Mouse (Mus musculus) lung, embryonic 15.5 days (tissue): Measurements from ENCODE around the gene Bicc1. TPM values are rescaled to one million over a fixed set of nuclear protein-coding genes. Genes with fewer than 3 reads are reported as not detected.

Experiments
- ATAC-seq: fragments of 200-750 bp; cut with Nextera tagmentation; 2 replicates; pipeline ENCODE4 v1.8.0; 2017; ENCODE audit warnings: moderate number of reproducible peaks, borderline replicate concordance; ENCODE audit not compliant: low FRiP score, low TSS enrichment; ENCODE audit errors: extremely low read depth
- H3K27ac ChIP-seq: fragments of 300-500 bp; sonication (generic); 2 replicates; pipeline ENCODE4 v1.5.1; 2015; ENCODE audit warnings: moderate library complexity, mild to moderate bottlenecking, inconsistent platforms
- H3K27me3 ChIP-seq: fragments of 300-500 bp; sonication (generic); 2 replicates; pipeline ENCODE4 v1.6.1; 2015; ENCODE audit warnings: inconsistent platforms
- H3K36me3 ChIP-seq: fragments of 300-500 bp; sonication (generic); 2 replicates; pipeline ENCODE4 v1.6.1; 2015; ENCODE audit warnings: inconsistent platforms
- H3K4me1 ChIP-seq: fragments of 300-500 bp; sonication (generic); 2 replicates; pipeline ENCODE4 v1.6.1; 2015; ENCODE audit warnings: inconsistent platforms
- H3K4me2 ChIP-seq: fragments of 300-500 bp; sonication (generic); 2 replicates; pipeline ENCODE4 v1.6.1; 2015; ENCODE audit warnings: inconsistent platforms, mild to moderate bottlenecking, moderate library complexity
- H3K4me3 ChIP-seq: fragments of 300-500 bp; sonication (generic); 2 replicates; pipeline ENCODE4 v1.5.1; 2015; ENCODE audit warnings: mild to moderate bottlenecking, inconsistent platforms
- H3K9ac ChIP-seq: fragments of 300-500 bp; sonication (generic); 2 replicates; pipeline ENCODE4 v1.6.1; 2015; ENCODE audit warnings: inconsistent platforms
- H3K9me3 ChIP-seq: fragments of 300-500 bp; sonication (generic); 2 replicates; pipeline ENCODE4 v1.6.1; 2016; ENCODE audit warnings: inconsistent platforms
- WGBS: fragments of 180-500 bp; shearing (Covaris S2); methylation state at CpG from one replicate; pipeline ENCODE4 v1.1.7; 2015; 5-methylcytosine and 5-hydroxymethylcytosine counted together
- polyA plus RNA-seq: library from polyadenylated mRNA; unstranded; fragments of >200 nt; fragmentation: Nextera tagmentation; extraction: Ambion mirVana; gene quantifications from 2 replicates; pipeline ENCODE4 v1.2.1, GENCODE M21; 2015

Bicc1 gene
- polyA plus RNA-seq, 1 experiment from 2014 or later = 20.7 TPM

DNA sequence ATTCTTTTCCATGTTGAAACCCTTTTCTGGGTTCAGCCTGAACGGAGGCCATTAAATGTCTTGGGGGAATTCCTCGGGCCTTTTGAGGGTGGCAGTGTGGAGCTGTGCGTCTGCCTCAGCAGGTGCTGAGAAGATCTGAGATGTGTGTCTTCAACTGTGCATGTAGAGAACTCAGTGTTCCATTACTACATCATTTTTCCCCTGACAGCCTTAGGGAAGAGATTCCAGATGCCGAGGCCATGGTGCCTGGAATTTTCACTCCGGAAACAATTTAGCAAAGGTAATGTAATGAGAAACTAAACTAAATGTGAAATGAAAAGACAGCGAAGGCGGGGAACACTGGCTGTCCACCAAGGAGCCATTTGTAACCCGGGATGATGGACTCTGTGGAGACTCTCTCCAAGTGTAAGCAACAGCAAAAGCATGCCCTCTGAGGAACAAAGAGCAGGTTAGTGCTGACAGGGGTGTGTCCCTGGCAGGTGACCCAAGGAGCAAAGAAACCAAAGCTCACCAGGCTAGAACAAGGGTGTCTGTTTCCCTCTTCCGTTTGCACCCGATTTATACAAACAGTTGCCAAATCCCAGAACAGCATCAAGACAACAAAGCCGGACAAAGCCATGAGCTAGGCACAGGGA, 176.3 kb downstream of the Bicc1 start:
- H3K4me1 ChIP-seq = no peaks in the 10 kb centered on the region
- H3K9ac ChIP-seq = no peak overlapping the region
- no peak for ATAC-seq
- H3K36me3 ChIP-seq = no peaks in the 10 kb centered on the region
- H3K9me3 ChIP-seq = no peaks in the 10 kb centered on the region
- H3K27ac ChIP-seq = no peak overlapping the region
- no peaks in the 10 kb centered on the region for H3K27me3 ChIP-seq
- H3K4me3 ChIP-seq = no peak overlapping the region
- WGBS = 71% methylated on average over 11 of the region's 11 CpGs
- H3K4me2 ChIP-seq = no peak overlapping the region

DNA sequence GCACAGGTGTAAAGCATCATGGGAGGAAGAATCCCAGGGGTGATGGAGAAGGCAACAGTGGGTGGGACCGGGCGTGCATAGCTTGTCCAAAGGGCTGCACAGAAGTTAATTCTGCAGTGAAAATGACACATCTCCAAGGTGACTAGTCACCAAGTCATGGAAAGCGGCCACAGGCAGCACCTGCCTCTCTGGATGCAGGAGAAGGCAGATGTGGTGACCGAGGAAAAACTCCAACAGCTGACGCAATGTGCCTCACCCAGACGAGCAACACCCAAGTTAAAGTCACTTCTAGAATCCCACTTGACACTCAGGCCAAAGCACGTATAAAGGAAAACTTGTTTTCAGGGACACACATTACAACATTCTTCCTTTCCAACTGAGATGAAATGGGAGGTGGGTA, 177.3 kb downstream of the Bicc1 start:
- no peak overlapping the region for H3K4me2 ChIP-seq
- no peak for ATAC-seq
- no peaks in the 10 kb centered on the region for H3K36me3 ChIP-seq
- no peak overlapping the region for H3K4me3 ChIP-seq
- no peak overlapping the region for H3K9ac ChIP-seq
- no peaks in the 10 kb centered on the region for H3K9me3 ChIP-seq
- no peak overlapping the region for H3K27ac ChIP-seq
- H3K27me3 ChIP-seq = no peaks in the 10 kb centered on the region
- H3K4me1 ChIP-seq = peaks cover 5% of the 10 kb centered on the region; the same call in 1 of the 2 replicates
- 85% methylated on average over 7 of the region's 7 CpGs for WGBS

DNA sequence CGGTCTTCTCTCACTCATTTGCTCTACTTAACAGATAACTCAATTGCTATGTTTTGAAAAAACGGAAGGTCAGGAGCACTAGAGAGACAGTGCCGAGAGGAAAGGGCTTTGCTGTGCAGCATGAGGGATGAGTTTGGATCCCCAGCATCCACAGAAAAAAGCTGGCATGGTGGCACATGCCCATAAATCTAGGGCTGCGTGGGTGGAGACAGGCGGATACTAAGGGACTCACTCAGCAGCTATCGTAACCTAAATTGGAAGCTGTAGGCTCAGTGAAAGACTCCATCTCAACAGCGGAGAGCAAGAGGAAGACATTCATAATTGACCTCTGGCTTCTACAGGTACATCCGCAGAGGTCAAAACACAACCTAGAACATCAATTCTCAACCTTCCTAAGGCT, 179.8 kb downstream of the Bicc1 start:
- no peak overlapping the region for H3K4me2 ChIP-seq
- peaks cover 14% of the 10 kb centered on the region; the same call in 1 of the 2 replicates for H3K4me1 ChIP-seq

DNA sequence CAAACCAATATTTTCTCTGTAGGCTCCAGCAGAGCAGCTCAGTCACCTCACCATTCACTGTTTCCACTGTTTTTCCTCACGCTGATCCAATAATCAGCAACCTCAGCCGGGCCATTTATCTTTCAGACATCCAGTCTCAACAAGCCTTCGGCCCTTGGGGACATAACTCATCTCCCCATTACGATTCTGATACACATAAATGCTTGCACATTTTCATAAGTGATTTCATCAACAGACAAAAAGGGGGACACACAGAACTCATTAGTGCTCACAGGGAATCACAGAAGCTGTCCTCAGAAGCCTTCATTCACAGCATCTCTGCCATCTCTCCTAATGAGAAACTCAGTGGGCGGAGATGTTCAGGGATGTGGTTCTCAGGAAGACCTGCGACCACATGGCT, 182.4 kb downstream of the Bicc1 start:
- WGBS = 51% methylated on average over 6 of the region's 6 CpGs
- no peaks in the 10 kb centered on the region for H3K27me3 ChIP-seq

More for the DNA sequence above, 179.8 kb downstream of the Bicc1 start:
- H3K27ac ChIP-seq = no peak overlapping the region
- H3K27me3 ChIP-seq = no peaks in the 10 kb centered on the region
- no peak overlapping the region for H3K4me3 ChIP-seq
- H3K9ac ChIP-seq = no peak overlapping the region
- 95% methylated on average over 8 of the region's 8 CpGs for WGBS
- H3K36me3 ChIP-seq = no peaks in the 10 kb centered on the region
- H3K9me3 ChIP-seq = no peaks in the 10 kb centered on the region
- no peak for ATAC-seq

DNA sequence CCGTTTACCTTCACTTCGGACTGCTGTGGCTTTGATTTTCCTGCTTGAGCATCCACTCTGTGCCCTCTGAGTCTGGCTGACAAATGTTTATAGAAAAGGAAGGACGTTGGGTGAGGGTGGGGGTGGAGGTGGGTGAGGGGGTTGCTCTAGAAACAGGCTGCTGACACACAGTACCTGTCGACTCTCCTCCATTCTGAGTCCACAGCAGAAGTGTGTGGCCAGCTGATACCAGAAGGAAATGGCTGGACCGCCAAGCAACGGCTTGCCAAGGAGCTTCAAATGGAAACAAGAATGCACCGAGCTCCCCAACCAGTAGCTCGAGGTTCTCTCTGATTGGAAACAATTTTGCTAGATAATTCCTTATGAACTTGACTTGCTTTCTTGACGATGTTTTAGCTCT, 182.9 kb downstream of the Bicc1 start:
- H3K27ac ChIP-seq = no peak overlapping the region
- H3K27me3 ChIP-seq = no peaks in the 10 kb centered on the region
- no peak overlapping the region for H3K4me2 ChIP-seq
- H3K9me3 ChIP-seq = no peaks in the 10 kb centered on the region
- no peak overlapping the region for H3K9ac ChIP-seq
- H3K4me3 ChIP-seq = no peak overlapping the region
- no peaks in the 10 kb centered on the region for H3K36me3 ChIP-seq
- H3K4me1 ChIP-seq = peaks cover 14% of the 10 kb centered on the region; the same call in 1 of the 2 replicates
- no peak for ATAC-seq
- WGBS = 21% methylated on average over 9 of the region's 9 CpGs

More for the DNA sequence above, 182.4 kb downstream of the Bicc1 start:
- H3K9ac ChIP-seq = no peak overlapping the region
- H3K4me1 ChIP-seq = peaks cover 14% of the 10 kb centered on the region; the same call in 1 of the 2 replicates
- H3K36me3 ChIP-seq = no peaks in the 10 kb centered on the region
- H3K9me3 ChIP-seq = no peaks in the 10 kb centered on the region
- no peak overlapping the region for H3K4me3 ChIP-seq
- no peak overlapping the region for H3K27ac ChIP-seq
- no peak for ATAC-seq
- no peak overlapping the region for H3K4me2 ChIP-seq

DNA sequence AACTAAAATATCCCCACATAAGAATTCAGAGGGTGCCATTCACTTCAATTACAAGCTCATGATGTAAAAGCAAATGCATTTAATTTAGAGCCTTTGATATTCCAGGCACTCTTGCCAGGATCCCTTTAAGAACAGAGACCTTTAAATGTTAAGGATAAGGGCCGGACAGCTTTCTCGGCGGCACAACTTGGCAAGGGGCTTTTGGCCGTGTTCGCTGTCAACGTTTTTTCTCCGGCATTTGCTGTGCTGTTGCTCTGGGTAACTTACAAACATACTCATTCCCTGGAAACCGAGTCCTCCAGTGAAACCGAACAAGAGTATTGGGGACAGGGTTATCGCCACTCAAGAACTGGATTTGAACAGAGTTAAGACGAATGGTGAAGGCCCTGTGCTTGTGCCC, 188.3 kb downstream of the Bicc1 start:
- H3K4me2 ChIP-seq = no peak overlapping the region
- H3K9me3 ChIP-seq = no peaks in the 10 kb centered on the region
- no peak for ATAC-seq
- no peak overlapping the region for H3K27ac ChIP-seq
- H3K36me3 ChIP-seq = no peaks in the 10 kb centered on the region
- no peaks in the 10 kb centered on the region for H3K27me3 ChIP-seq
- WGBS = 85% methylated on average over 11 of the region's 11 CpGs
- no peak overlapping the region for H3K4me3 ChIP-seq
- peaks cover 5% of the 10 kb centered on the region; the same call in 1 of the 2 replicates for H3K4me1 ChIP-seq
- H3K9ac ChIP-seq = no peak overlapping the region

DNA sequence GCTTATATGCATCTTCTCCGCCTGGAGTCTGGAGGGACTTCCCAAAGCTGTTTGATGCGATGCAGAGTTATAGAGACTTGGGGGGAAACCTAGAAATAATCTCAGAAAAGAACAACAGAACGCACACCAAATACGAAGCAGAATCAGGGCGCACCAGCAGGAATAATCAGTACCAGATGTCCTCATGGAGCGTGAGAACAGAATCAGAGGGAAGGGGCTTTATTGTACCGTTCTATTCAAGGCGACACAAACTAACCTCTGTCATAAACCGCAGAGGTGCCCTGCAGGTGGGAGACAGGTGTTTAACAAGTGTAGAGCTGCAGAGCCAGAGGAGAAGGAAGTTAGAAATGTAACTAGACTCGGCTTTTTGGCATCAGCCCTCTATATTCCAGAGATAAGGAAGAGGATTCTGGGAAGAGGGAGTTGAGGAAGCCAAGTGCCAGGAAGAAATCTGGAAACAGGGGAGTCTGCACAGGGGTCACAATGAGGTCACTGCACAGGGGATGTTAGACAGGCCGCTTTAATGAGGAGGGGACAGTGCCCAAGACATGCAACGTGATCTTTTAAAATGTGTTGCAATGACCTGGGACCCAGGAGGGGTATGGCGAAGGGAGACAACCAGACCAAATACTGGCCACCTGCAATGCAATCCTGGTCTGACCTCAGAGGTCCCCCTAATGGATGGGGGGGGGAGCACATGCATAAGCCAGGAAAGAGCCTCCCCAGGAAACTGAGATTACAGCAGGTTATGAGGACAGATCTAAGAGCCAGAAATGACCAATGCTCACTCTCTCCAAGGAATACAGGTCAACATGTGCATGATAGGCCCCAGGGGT, 190.4 kb downstream of the Bicc1 start:
- WGBS = 74% methylated on average over 13 of the region's 13 CpGs
- H3K4me2 ChIP-seq = no peak overlapping the region
- no peak overlapping the region for H3K9ac ChIP-seq
- ATAC-seq = no peak
- H3K27me3 ChIP-seq = no peaks in the 10 kb centered on the region
- H3K36me3 ChIP-seq = no peaks in the 10 kb centered on the region
- no peaks in the 10 kb centered on the region for H3K9me3 ChIP-seq
- H3K27ac ChIP-seq = no peak overlapping the region
- H3K4me3 ChIP-seq = no peak overlapping the region
- H3K4me1 ChIP-seq = peaks cover 5% of the 10 kb centered on the region; the same call in 1 of the 2 replicates

DNA sequence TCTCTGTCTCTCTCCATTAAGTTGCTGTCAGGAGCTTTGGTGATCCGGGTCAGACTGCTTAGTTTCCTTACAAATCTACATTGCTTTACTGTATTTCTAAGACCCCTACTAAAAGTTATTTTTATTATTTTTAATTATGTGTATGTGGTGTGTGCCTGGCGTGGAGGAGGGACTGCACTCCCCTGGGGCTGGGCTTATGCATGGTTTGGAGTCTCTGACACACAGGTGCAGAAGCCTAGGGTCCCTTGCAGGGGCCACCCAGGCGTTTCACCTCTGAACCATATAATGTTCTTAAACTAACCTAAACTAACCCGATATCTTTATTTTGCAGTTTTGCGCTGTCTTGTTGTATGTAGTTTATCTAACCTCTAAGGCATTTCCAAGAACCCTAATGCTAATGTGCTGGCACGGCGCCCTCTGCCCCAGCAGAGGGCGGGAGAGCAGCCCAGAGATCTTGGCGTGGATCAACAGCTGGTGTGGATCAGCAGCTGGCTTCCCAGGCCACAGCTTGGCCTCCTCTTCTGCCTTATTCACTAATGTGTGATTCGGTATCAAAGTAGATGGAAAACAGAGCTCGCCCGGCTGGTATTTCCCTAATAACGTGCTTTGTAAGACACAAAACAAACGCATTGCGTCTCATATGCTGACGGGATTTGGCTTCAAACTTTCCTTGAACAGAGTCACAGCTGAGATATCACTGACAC, 192.7 kb downstream of the Bicc1 start:
- H3K9ac ChIP-seq = no peak overlapping the region

DNA sequence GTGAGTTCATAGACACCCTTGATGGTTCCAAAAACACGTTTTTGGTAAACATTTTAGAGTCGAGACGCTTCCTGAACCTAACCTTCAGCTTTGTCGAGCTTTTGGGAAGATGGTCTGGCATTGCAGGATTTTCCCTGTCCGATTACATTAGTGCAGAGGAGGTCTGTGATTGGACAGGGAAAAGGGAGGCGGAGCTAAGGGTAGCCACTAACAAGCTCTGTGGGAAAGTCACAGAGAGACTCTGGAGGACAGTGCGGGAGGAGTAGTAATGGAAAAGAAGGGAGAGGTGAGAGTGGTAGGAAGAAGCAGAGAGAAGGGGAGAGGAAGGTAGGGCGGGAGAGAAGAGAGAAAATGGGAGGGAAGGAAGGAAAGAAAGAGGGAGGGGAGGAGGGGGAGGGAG, 194.8 kb downstream of the Bicc1 start:
- Histone ChIP-seq H3K27ac (no peak overlapping the region), H3K36me3 (no peaks in the 10 kb centered on the region), H3K27me3 (no peaks in the 10 kb centered on the region), H3K9me3 (no peaks in the 10 kb centered on the region), H3K4me3 (no peak overlapping the region), H3K4me1 (peaks cover 5% of the 10 kb centered on the region; the same call in 1 of the 2 replicates), H3K4me2 (no peak overlapping the region), H3K9ac (no peak overlapping the region)
- 39% methylated on average over 8 of the region's 8 CpGs for WGBS
- no peak; the same call in 1 of the 2 replicates for ATAC-seq

More for the DNA sequence above, 192.7 kb downstream of the Bicc1 start:
- 44% methylated on average over 16 of the region's 16 CpGs for WGBS
- no peak overlapping the region for H3K4me2 ChIP-seq
- H3K4me3 ChIP-seq = no peak overlapping the region
- peak; percentile 85; the same call in 1 of the 2 replicates for ATAC-seq
- H3K9me3 ChIP-seq = no peaks in the 10 kb centered on the region
- H3K4me1 ChIP-seq = peaks cover 5% of the 10 kb centered on the region; the same call in 1 of the 2 replicates
- H3K27ac ChIP-seq = peak overlapping the region; percentile 62
- H3K36me3 ChIP-seq = no peaks in the 10 kb centered on the region
- no peaks in the 10 kb centered on the region for H3K27me3 ChIP-seq

DNA sequence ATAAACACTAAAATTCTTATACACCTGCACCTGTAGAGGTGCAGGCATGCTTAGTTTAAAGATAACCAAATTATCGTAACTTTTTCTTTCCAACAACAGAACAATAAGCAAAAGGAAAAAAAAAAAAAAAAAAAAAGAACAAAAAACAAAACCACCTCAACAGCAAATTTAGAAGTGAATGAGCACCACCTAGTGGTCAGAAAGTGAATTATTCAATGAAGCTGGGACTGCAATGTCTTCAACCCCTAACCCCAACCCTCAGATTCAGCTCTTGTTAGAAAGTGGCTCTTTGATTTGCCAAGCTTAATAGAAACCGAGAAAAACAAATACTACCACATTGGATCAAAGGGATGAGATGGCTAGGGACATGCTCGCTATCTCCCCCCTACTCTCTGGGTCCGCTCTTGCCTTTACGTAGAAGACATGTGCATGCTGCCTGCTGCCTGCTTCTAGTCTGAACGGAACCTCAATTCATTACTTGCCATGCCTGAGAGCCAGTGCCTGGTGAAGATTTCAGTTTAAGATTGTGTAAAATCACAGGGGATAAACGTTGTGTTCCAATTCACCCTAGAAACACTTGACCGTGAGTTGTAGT, 195.8 kb downstream of the Bicc1 start:
- Histone ChIP-seq H3K4me1 (peaks cover 5% of the 10 kb centered on the region; the same call in 1 of the 2 replicates), H3K36me3 (no peaks in the 10 kb centered on the region), H3K27ac (no peak overlapping the region), H3K4me2 (no peak overlapping the region), H3K9ac (no peak overlapping the region), H3K27me3 (no peaks in the 10 kb centered on the region), H3K9me3 (no peaks in the 10 kb centered on the region), H3K4me3 (no peak overlapping the region)
- ATAC-seq = no peak
- WGBS = 51% methylated on average over 8 of the region's 8 CpGs

DNA sequence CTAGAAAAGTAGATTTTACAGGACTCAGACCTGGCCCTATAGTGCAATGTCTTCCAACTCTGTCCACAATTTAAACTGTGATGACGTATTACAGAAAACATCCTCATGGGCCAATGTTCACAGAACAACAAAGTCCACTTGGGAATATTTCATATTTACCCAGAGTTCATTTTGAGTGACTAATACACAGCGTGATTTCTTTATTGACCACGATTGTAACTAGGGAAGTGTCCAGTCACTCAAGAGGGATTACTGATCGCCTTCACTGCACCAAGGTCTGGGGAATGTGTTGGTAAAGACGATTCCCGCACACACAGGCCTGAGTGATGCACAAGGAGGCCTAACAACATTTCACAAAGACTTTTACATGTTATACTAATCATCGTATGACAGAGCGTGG, 197.9 kb downstream of the Bicc1 start:
- no peaks in the 10 kb centered on the region for H3K27me3 ChIP-seq
- no peak overlapping the region for H3K4me3 ChIP-seq
- ATAC-seq = no peak
- no peaks in the 10 kb centered on the region for H3K36me3 ChIP-seq
- no peaks in the 10 kb centered on the region for H3K4me1 ChIP-seq
- WGBS = 86% methylated on average over 8 of the region's 8 CpGs
- no peak overlapping the region for H3K9ac ChIP-seq
- H3K4me2 ChIP-seq = no peak overlapping the region
- no peak overlapping the region for H3K27ac ChIP-seq
- H3K9me3 ChIP-seq = no peaks in the 10 kb centered on the region
